Mouse (Mus musculus) c-Kit-positive CD71-positive TER-119-negative erythroid progenitor cells, embryonic 14.5 days (primary cell): ENCODE data around the gene Gm47189.
"Not testable (repeated sequence)": the region's sequence is repeated elsewhere in the genome, so short reads cannot be mapped to it uniquely, and the experiment has no call there.

ENCODE experiments used
- DNase-seq: peaks from one replicate; pipeline ENCODE4 v3.0.0-alpha.2; 2013; ENCODE audit warnings: low read depth

The Gm47189 gene

DNA sequence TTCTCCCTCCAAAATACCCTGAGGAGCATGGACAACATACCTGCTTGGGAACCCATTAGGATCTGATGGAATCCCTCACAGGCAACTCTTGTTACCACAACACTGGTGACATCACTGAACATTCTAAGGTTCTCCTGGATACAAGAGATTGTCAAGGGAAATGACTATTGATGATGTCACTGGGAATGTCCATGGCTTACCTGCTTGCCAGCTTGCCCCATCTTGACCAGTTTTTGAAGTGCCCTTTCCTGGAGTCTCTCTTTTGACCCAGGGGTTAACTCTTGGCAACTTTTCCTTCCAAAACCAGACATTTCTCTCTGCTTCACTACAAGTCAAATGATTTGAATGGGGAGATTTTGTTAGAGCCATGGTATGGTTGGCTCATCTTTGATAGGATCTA, at the start of gene Gm47189:
Gene Gm47189, minus strand, starts transcription at position 101 of the 400 bp plus-strand sequence.
- not testable (repeated sequence) for DNase-seq

- DNase-seq, result not testable (repeated sequence)
Measured at GRCm38 (mm10) chr14:41755931-41756330, 16.3 kb downstream of the Gm47189 start.

- DNase-seq, result not testable (repeated sequence)
Measured at GRCm38 (mm10) chr14:41750514-41750913, 21.7 kb downstream of the Gm47189 start, which contains the start of gene Gm7929. TSS of gene Gm7929 (minus strand) at chr14:41750614.

DNA sequence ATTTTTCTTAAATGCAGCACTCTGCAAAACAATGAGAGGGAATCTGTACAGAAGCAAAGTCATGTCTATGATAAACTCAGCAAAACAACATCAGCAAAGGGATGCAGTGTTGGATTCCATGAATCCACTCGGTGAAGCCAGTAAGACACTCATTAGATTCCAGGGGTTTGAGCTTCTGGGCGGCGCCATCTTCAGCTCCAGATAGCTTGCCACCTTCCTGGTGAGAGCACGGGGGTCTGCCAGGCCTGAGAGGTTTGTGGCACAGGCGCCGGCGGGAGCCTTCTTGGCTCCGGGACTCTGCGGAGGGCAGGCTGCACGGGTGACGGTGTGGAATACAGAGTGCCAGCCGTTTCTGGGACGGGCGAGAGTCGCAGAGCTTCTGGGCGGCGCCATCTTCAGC, 48.8 kb downstream of the Gm47189 start:
- not testable (repeated sequence) for DNase-seq

DNA sequence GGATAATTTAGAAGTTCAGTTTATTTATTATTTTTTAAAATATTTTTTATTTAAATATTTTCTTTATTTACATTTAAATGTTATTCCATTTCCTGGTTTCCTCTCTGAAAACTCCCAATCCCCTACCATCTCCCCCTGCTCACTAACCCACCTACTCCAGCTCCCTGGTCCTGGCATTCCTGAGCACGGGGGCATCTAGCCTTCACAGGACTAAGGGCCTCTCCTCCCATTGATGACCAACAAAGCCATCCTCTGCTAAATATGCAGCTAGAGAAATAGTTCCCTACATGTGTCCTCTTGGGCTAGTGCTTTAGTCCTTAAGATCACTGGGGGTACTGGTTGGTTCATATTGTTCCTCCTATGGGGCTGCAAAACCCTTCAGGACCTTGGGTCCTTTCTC, 55.1 kb downstream of the Gm47189 start:
- not testable (repeated sequence) for DNase-seq
